Mouse (Mus musculus): Measurements from ENCODE around the gene Ppm1n. TPM values are rescaled to one million over a fixed set of nuclear protein-coding genes. Genes with fewer than 3 reads are reported as not detected.

Ppm1n gene
- total and polyA plus RNA-seq, 3 experiments, result not detected

DNA sequence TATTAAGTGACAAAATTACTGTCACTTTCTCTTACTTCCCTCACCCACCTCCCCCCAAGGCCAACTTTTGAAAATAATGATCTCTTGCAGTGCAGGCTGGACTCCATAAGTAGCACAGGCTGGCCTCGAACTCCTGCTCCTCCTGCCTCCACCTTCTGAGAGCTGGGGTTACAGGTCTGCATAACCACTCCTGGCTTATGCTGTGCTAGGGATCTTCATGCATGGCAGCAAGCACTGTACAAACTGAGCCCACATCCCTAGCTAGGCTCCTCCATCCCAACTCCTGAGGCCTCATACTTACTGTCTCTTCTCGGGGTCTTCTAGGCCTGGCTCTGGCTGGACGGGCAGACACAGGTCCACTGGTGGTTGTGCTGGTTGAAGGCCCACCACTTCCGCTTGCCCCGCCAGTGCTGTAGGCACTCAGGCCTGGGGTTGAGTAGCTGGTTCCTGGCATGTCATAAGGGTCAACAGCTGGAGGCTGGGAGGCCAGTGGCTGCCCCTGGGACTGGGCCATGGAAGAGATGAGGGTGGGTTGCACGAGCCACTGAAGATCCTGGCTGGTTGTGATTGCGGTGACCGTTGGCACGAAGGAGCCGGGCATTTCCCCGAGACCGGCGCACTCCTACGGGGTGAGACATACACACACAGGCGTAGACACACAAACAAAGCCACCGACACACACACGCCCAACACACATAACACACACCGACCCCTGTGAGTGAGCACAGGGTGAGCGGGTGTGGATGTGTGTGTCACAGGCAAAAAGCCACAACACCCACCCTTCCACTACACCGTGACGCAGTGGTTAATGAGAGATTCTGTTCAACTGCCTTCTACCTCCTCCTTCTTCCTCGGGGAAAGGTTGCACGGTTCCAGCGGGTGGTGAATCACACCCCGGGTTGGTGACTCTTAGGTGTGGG lies 27.2 kb upstream of the Ppm1n start:
- peaks cover 3 to 16% of the 10 kb centered on the region in 2 experiments; a peak in 3 of 4 replicates for H3K4me1 ChIP-seq (ENCODE audit: control insufficient read depth in 1 of 2, insufficient read depth in 2 of 2, low read length in 2 of 2)
- no peaks in the 10 kb centered on the region for H3K9me3 ChIP-seq (replicated peaks; ENCODE audit: insufficient read depth, low read length)
- no peak for TF ChIP-seq USF2 (IDR thresholded peaks at IDR 0.05; ENCODE audit: borderline replicate concordance in 1 of 2, insufficient read depth in 1 of 2, low read depth in 1 of 2, low read length in 2 of 2)
- 0 out of 2 replicates have a peak, but pooled peaks have one; percentile 44 for TF ChIP-seq SIN3A (IDR thresholded peaks at IDR 0.05; ENCODE audit: low read length)
- TF ChIP-seq NRF1 (IDR thresholded peaks at IDR 0.05; ENCODE audit: insufficient read depth, low read depth, low read length, poor library complexity, severe bottlenecking), result no peak
- peak; percentile 48 for DNase-seq (ENCODE audit: low read depth, low spot score)
- H3K4me3 ChIP-seq (ENCODE audit: control insufficient read depth in 1 of 2, insufficient read depth in 1 of 2, low read depth in 2 of 2, low read length in 2 of 2), result peak overlapping the region in 1 of 2 experiments; percentile 37; a peak in 2 of 4 replicates
- no peaks in the 10 kb centered on the region; the same call in 1 of the 2 replicates for H3K79me2 ChIP-seq (ENCODE audit: control insufficient read depth, insufficient read depth, low read length, poor library complexity)
- H3K36me3 ChIP-seq (ENCODE audit: control insufficient read depth in 1 of 2, insufficient read depth in 2 of 2, low read length in 2 of 2), result peaks cover 0 to 4% of the 10 kb centered on the region in 2 experiments; a peak in 1 of 4 replicates
- no peaks in the 10 kb centered on the region for H3K27me3 ChIP-seq (ENCODE audit: control insufficient read depth in 1 of 2, insufficient read depth in 2 of 2, low read length in 2 of 2)
- H3K27ac ChIP-seq (ENCODE audit: control insufficient read depth, low read depth, low read length), result peak overlapping the region; percentile 32
- peak overlapping the region; percentile 50; the same call in 1 of the 2 replicates for H3K9ac ChIP-seq (ENCODE audit: control insufficient read depth, low read depth, low read length, poor library complexity, severe bottlenecking)

DNA sequence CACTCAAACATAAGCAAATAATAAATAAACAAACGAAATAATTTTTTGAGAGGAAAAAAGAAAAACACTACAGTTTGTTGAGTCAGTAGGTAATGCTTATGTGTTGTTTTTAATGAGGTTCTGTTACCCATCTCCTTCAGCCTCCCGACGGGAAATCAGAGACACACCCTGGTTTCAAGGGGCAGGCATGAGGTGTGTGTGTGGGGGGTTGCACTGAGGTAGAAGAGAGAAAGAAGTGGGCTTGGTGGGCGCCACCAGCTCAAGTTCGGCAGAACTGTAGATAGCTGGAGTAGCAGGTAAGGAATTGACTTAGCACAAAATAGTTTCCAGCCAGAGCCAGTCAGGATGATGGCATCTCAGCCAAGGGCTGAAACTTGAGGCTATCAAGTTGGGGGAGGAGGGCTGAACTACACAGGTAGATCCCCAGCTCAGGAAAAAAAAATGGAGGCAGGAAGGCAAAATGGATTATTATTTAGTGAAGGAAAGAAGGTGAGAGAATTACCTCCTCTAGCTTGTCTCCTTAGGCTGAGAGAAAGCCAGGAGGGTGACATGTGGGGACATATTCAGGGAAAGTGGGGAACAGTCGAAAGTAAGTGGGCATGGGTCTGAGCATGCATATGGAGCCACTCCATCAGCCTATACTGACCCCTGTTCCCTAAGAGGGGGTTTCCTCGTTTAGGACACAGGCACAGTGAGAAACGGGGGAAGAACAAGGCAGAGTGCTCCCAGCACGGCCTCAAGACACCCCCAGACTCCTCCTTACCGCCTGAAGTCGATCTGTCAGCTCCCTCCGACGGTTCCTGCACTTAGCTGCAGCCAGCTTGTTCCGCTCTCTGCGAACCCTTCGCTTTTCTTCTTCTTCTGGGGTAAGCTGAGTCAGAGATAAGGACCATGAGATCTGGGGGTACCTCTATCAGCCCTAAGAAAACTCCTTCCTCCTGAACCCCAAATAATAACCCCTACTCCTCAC lies 26.2 kb upstream of the Ppm1n start:
- Histone ChIP-seq H3K4me3 (ENCODE audit: control insufficient read depth in 1 of 2, insufficient read depth in 1 of 2, low read depth in 2 of 2, low read length in 2 of 2) (peak overlapping the region; percentile 37 to 39), H3K27me3 (ENCODE audit: control insufficient read depth in 1 of 2, insufficient read depth in 2 of 2, low read length in 2 of 2) (no peaks in the 10 kb centered on the region), H3K4me1 (ENCODE audit: control insufficient read depth in 1 of 2, insufficient read depth in 2 of 2, low read length in 2 of 2) (peaks cover 3 to 16% of the 10 kb centered on the region in 2 experiments; a peak in 3 of 4 replicates)

DNA sequence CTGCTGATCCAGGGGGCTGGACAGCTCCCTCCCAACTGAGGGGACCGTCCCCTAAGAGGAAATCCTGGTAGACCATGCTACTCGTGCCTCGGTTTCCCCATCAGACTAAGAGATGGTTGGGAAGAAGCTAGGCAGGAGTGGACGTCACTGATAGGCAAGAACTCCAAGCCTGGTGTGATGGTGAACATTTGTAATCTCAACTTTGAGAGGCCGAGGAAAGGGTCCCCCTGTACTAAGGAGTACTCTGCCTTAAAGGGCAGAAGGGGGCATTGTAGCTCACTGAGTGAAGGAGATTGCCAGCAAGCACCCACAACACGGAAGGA lies 25.5 kb upstream of the Ppm1n start:
- Histone ChIP-seq H3K9ac (ENCODE audit: control insufficient read depth, low read depth, low read length, poor library complexity, severe bottlenecking) (no peak overlapping the region), H3K4me1 (ENCODE audit: control insufficient read depth in 1 of 2, insufficient read depth in 2 of 2, low read length in 2 of 2) (peaks cover 3 to 16% of the 10 kb centered on the region in 2 experiments; a peak in 3 of 4 replicates)

More for the DNA sequence above, 26.2 kb upstream of the Ppm1n start:
- peak; percentile 62 for DNase-seq (ENCODE audit: low read depth, low spot score)
- Histone ChIP-seq H3K36me3 (ENCODE audit: control insufficient read depth in 1 of 2, insufficient read depth in 2 of 2, low read length in 2 of 2) (peaks cover 0 to 4% of the 10 kb centered on the region in 2 experiments; a peak in 1 of 4 replicates), H3K9ac (ENCODE audit: control insufficient read depth, low read depth, low read length, poor library complexity, severe bottlenecking) (peak overlapping the region; percentile 50), H3K9me3 (replicated peaks; ENCODE audit: insufficient read depth, low read length) (no peaks in the 10 kb centered on the region), H3K27ac (ENCODE audit: control insufficient read depth, low read depth, low read length) (peak overlapping the region; percentile 32), H3K79me2 (ENCODE audit: control insufficient read depth, insufficient read depth, low read length, poor library complexity) (no peaks in the 10 kb centered on the region; the same call in 1 of the 2 replicates)
- TF ChIP-seq MXI1 (IDR thresholded peaks at IDR 0.05; ENCODE audit: low read depth, low read length) (no peak; the same call in 1 of the 2 replicates), NELFE (IDR thresholded peaks at IDR 0.05; ENCODE audit: low read depth, low read length) (0 out of 2 replicates have a peak, but pooled peaks have one; percentile 23), SIN3A (IDR thresholded peaks at IDR 0.05; ENCODE audit: low read length) (peak; percentile 41; the same call in 1 of the 2 replicates), ELF1 (IDR thresholded peaks at IDR 0.05; ENCODE audit: low read depth, low read length) (no peak), GATA1 (IDR thresholded peaks at IDR 0.05; ENCODE audit: low read depth, low read length) (peak; percentile 37; the same call in 1 of the 2 replicates), MEF2A (IDR thresholded peaks at IDR 0.05; ENCODE audit: extremely low read depth, insufficient replicate concordance, low read depth, low read length, poor library complexity, severe bottlenecking) (no peak), ZNF384 (IDR thresholded peaks at IDR 0.05; ENCODE audit: low read depth, low read length) (no peak), MAFK (IDR thresholded peaks at IDR 0.05; ENCODE audit: borderline replicate concordance, low read depth, low read length) (no peak), USF1 (IDR thresholded peaks at IDR 0.05; ENCODE audit: low read depth, low read length) (no peak)

More for the DNA sequence above, 25.5 kb upstream of the Ppm1n start:
- no peaks in the 10 kb centered on the region for H3K9me3 ChIP-seq (replicated peaks; ENCODE audit: insufficient read depth, low read length)
- no peaks in the 10 kb centered on the region; the same call in 1 of the 2 replicates for H3K79me2 ChIP-seq (ENCODE audit: control insufficient read depth, insufficient read depth, low read length, poor library complexity)
- H3K27me3 ChIP-seq (ENCODE audit: control insufficient read depth in 1 of 2, insufficient read depth in 2 of 2, low read length in 2 of 2), result no peaks in the 10 kb centered on the region
- no peak for DNase-seq (ENCODE audit: low read depth, low spot score)
- H3K4me3 ChIP-seq (ENCODE audit: control insufficient read depth in 1 of 2, insufficient read depth in 1 of 2, low read depth in 2 of 2, low read length in 2 of 2), result no peak overlapping the region
- peaks cover 0 to 4% of the 10 kb centered on the region in 2 experiments; a peak in 1 of 4 replicates for H3K36me3 ChIP-seq (ENCODE audit: control insufficient read depth in 1 of 2, insufficient read depth in 2 of 2, low read length in 2 of 2)
- TF ChIP-seq EP300 (IDR thresholded peaks at IDR 0.05; ENCODE audit: low read depth in 1 of 2, low read length in 2 of 2), result no peak
- no peak for TF ChIP-seq BHLHE40 (IDR thresholded peaks at IDR 0.05; ENCODE audit: borderline replicate concordance, low read depth, low read length)
- TF ChIP-seq MAX (IDR thresholded peaks at IDR 0.05; ENCODE audit: low read length), result no peak
- no peak for TF ChIP-seq CHD2 (IDR thresholded peaks at IDR 0.05; ENCODE audit: low read length)
- no peak overlapping the region for H3K27ac ChIP-seq (ENCODE audit: control insufficient read depth, low read depth, low read length)

All from MEL (cell line).